ENCODE assay signal across 33 mouse cellular contexts in the genomic region with DNA sequence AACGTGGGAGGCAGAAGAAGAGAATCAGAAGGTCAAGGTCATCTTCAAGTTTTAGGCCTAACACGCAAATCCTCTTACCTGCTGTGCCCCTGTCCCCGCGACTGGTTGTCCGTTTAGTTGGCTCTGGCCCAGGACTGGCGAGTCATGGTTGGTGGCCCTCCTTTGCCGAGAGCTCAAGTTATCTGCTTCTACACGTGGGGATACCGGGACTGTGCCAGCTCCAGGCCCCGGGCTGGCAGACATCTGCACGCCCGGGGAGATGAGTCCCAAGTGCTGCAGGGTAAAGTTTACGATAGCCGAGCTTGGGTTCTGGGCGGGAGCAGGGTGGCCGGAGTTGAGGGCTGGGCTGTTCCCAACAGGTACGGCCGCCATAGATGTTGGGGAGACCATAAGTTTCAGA. TPM values are rescaled to one million over a fixed set of nuclear protein-coding genes. Genes with fewer than 3 reads are reported as not detected.
DNase-seq lines count a peak whose midpoint lies in the region; ATAC-seq and TF ChIP-seq lines count a peak whose summit lies in the region.
"Had no signal": no experiment of that assay in that cellular context is flagged by ENCODE, and none has a peak within 500 bp of the region (broad histone marks: within the 10 kb centered on the region; RNA-seq: fewer than 3 reads in every experiment).

No protein-coding gene starts in this region.

- H3K9ac ChIP-seq in heart, embryonic 12.5 days = no peak overlapping the region
- H3K9ac ChIP-seq in liver, postnatal 0 days (replicated peaks) = no peak overlapping the region
- H3K9ac ChIP-seq: hindbrain, embryonic 14.5 days; kidney, embryonic 15.5 days; liver, embryonic 14.5 days; lung, embryonic 14.5 days; neural tube, embryonic 12.5 days; stomach, embryonic 15.5 days had no signal

- DNase-seq in heart, adult 11 months = peak; percentile 92
- DNase-seq in heart, adult 8-10 months (ENCODE audit: low spot score) = no peak
- peak; percentile 45 to 47 for DNase-seq in heart, postnatal 10 days
- DNase-seq in heart, postnatal 14 days = peak; percentile 20 to 47
- no peak for DNase-seq in liver, postnatal 0 days
- DNase-seq in thymus, postnatal 36 days = no peak
- DNase-seq: adrenal gland, postnatal 25 days; cerebellum, adult 18-20 months; cerebellum, postnatal 10 days; gastrocnemius, postnatal 14 days; kidney, adult 18-20 months; kidney, postnatal 25 days; liver; lung, embryonic 14.5 days; lung, postnatal 14 days; thymus, postnatal 14 days had no signal

- H3K9me3 ChIP-seq in heart, embryonic 12.5 days (replicated peaks) = no peaks in the 10 kb centered on the region
- no peaks in the 10 kb centered on the region for H3K9me3 ChIP-seq in liver, postnatal 0 days (ENCODE audit: low read length)
- H3K9me3 ChIP-seq: G1E; kidney, embryonic 15.5 days; neural tube, embryonic 12.5 days; stomach, embryonic 15.5 days had no signal

- H3K4me1 ChIP-seq in heart, embryonic 12.5 days (replicated peaks) = peaks cover 7% of the 10 kb centered on the region
- no peaks in the 10 kb centered on the region for H3K4me1 ChIP-seq in liver, postnatal 0 days (ENCODE audit: insufficient read depth)
- H3K4me1 ChIP-seq: kidney, embryonic 15.5 days; neural tube, embryonic 12.5 days; stomach, embryonic 15.5 days had no signal

- no peaks in the 10 kb centered on the region for H3K27me3 ChIP-seq in heart, embryonic 12.5 days (replicated peaks)
- no peaks in the 10 kb centered on the region for H3K27me3 ChIP-seq in liver, postnatal 0 days (ENCODE audit: insufficient read depth, low read length)
- H3K27me3 ChIP-seq: kidney, embryonic 15.5 days; neural tube, embryonic 12.5 days; Patski; stomach, embryonic 15.5 days had no signal

- no peak overlapping the region for H3K4me2 ChIP-seq in heart, embryonic 12.5 days
- no peak overlapping the region for H3K4me2 ChIP-seq in liver, postnatal 0 days (ENCODE audit: low read depth, low read length)
- H3K4me2 ChIP-seq: hindbrain, embryonic 14.5 days; kidney, embryonic 15.5 days; lung, embryonic 14.5 days; midbrain, embryonic 11.5 days; neural tube, embryonic 12.5 days; stomach, embryonic 15.5 days had no signal

- 93% methylated on average over 18 of the region's 18 CpGs for WGBS in heart, embryonic 12.5 days
- 91% methylated on average over 18 of the region's 18 CpGs for WGBS in liver, postnatal 0 days (ENCODE audit: insufficient replicate concordance)

- intact Hi-C loops in heart, postnatal 10 days (cut with DNase I) = no loop called here
- intact Hi-C loops in heart, postnatal 14 days (cut with DNase I) = no loop called here

- ATAC-seq in heart, embryonic 12.5 days (ENCODE audit: insufficient number of reproducible peaks, low FRiP score) = no peak
- no peak for ATAC-seq in liver, postnatal 0 days
- ATAC-seq: forebrain, embryonic 14.5 days; midbrain, embryonic 16.5 days; Patski had no signal

- no peak for TF ChIP-seq CTCF in liver, postnatal 0 days (IDR thresholded peaks at IDR 0.05; ENCODE audit: low read depth)

- no peak overlapping the region for H3K27ac ChIP-seq in heart, embryonic 12.5 days (ENCODE audit: poor library complexity, severe bottlenecking)
- H3K27ac ChIP-seq in liver, postnatal 0 days (ENCODE audit: low read depth) = no peak overlapping the region
- H3K27ac ChIP-seq: hindbrain, embryonic 14.5 days; kidney, embryonic 15.5 days; liver, embryonic 14.5 days; neural tube, embryonic 12.5 days; stomach, embryonic 15.5 days had no signal

- TF ChIP-seq EP300 in liver, postnatal 0 days (IDR thresholded peaks at IDR 0.05; ENCODE audit: low read depth) = no peak

- peaks cover 74% of the 10 kb centered on the region for H3K36me3 ChIP-seq in heart, embryonic 12.5 days
- H3K36me3 ChIP-seq in liver, postnatal 0 days (replicated peaks; ENCODE audit: insufficient read depth, low read length) = peaks cover 72% of the 10 kb centered on the region

- H3K4me3 ChIP-seq in heart, embryonic 12.5 days = no peak overlapping the region
- no peak overlapping the region for H3K4me3 ChIP-seq in liver, postnatal 0 days (ENCODE audit: low read depth, low read length)
- H3K4me3 ChIP-seq: kidney, embryonic 15.5 days; neural tube, embryonic 12.5 days; stomach, embryonic 15.5 days had no signal

RNA-seq across cellular contexts. Expression of a gene that starts 13.8 kb away (rescaled TPM):
- 1 to 10 TPM in 3 of 4 experiments, under 1 TPM in 1; 0.87 to 2.1 (median 1.2) TPM for total RNA-seq in heart, adult 8-10 months (2022)
- total RNA-seq in heart, postnatal 10 days (2021) = 1 to 10 TPM; 4.7 to 4.8 TPM
- 23.0 and 24.3 TPM in 2 replicates for polyA plus RNA-seq in heart, embryonic 12.5 days (2016; fragmentation: Nextera tagmentation; extraction: Ambion mirVana)
- 1 to 10 TPM; 1.8 to 3.3 TPM for total RNA-seq in heart, postnatal 14 days (2021)
- 12.8 and 13.0 TPM in 2 replicates for polyA plus RNA-seq in liver, postnatal 0 days (2015; fragmentation: Nextera tagmentation; extraction: Ambion mirVana)

RNA-seq across cellular contexts. Expression of a gene that starts 19.7 kb away (rescaled TPM):
- 1,000 to 10,000 TPM; 2,121 to 2,549 (median 2,255) TPM for total RNA-seq in heart, adult 8-10 months (2022)
- total RNA-seq in heart, postnatal 10 days (2021) = 1,000 to 10,000 TPM; 1,601 to 1,720 TPM
- 1,088 and 1,135 TPM in 2 replicates for polyA plus RNA-seq in heart, embryonic 12.5 days (2016; fragmentation: Nextera tagmentation; extraction: Ambion mirVana)
- total RNA-seq in heart, postnatal 14 days (2021) = 1,000 to 10,000 TPM; 1,478 to 1,683 TPM
- 0.85 and 2.5 TPM in 2 replicates for polyA plus RNA-seq in liver, postnatal 0 days (2015; fragmentation: Nextera tagmentation; extraction: Ambion mirVana)
- total RNA-seq: adrenal gland, postnatal 25 days; G1E; layer of hippocampus, adult 18-20 months; layer of hippocampus, postnatal 10 days; left cerebral cortex, adult 18-20 months; left cerebral cortex, postnatal 14 days had no signal
- polyA plus RNA-seq: brain, embryonic 14.5 days; cortical plate, adult 2 months; forebrain, embryonic 14.5 days; G1E; hindbrain, embryonic 14.5 days; midbrain, embryonic 11.5 days; midbrain, embryonic 16.5 days; Patski had no signal

RNA-seq across cellular contexts. Expression of a gene that starts 40.9 kb away (rescaled TPM):
- total RNA-seq in heart, adult 8-10 months (2022) = 10 to 100 TPM; 31.3 to 55.8 (median 41.0) TPM
- 10 to 100 TPM; 79.7 to 82.1 TPM for total RNA-seq in heart, postnatal 10 days (2021)
- 28.1 and 34.6 TPM in 2 replicates for polyA plus RNA-seq in heart, embryonic 12.5 days (2016; fragmentation: Nextera tagmentation; extraction: Ambion mirVana)
- 10 to 100 TPM; 60.0 to 64.1 TPM for total RNA-seq in heart, postnatal 14 days (2021)
- polyA plus RNA-seq in liver, postnatal 0 days (2015; fragmentation: Nextera tagmentation; extraction: Ambion mirVana) = 2.7 and 3.3 TPM in 2 replicates
- polyA plus RNA-seq: G1E had no signal

Comparison
In these comparisons a context has a peak if more than half of its experiments do, and no peak if none do; other contexts are left out.
1. DNase-seq: peak in heart, adult 11 months (single experiment), heart, postnatal 10 days (2 of 2) and heart, postnatal 14 days (2 of 2); none in heart, adult 8-10 months (single experiment), liver, postnatal 0 days (single experiment) and thymus, postnatal 36 days (0 of 2).